Mouse (Mus musculus): ENCODE measurements around the gene Pds5a. TPM values are rescaled to one million over a fixed set of nuclear protein-coding genes. Genes with fewer than 3 reads are reported as not detected.

Pds5a gene
- total and polyA plus RNA-seq, 3 experiments, result 87.3 to 188 (median 88.0) TPM

DNA sequence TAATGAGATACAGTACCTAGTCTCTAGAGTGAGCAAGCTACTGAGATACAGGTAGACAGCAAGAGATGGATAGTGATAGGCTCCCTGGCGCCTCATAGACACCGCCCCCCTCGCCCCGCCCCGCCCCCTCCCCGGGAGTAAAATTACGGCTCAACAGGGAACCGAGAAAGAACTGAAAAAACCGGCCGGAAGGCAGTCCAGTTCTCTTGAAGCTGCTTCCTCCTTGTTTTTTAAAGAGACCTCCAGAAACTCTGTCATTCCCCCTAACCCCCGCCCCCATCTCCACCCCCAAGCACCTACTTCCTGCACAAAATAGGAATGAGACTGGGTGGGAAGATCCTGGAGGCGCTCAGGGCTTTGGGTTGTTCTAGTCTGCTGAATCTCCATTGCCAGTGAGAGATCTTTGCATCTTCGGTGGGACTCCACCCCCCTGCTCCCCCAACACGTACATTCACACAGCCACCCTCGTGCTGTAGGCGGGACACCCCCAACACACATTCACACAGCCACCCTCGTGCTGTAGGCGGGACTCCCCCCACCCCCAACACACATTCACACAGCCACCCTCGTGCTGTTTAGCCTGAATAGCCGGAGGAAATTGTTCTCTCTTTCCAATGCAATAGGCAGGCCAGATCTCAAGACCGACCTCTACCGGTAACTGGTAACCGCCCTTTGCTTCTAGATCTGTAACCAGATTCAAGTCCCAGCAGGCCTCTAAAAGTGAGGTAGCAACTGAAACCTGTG, 26.4 kb upstream of the Pds5a start:
- Histone ChIP-seq H3K9ac (ENCODE audit: control insufficient read depth, low read depth, low read length, poor library complexity, severe bottlenecking) (peak overlapping the region; percentile 82), H3K36me3 (ENCODE audit: control insufficient read depth in 1 of 2, insufficient read depth in 2 of 2, low read length in 2 of 2) (peaks cover 0 to 18% of the 10 kb centered on the region in 2 experiments; a peak in 2 of 4 replicates), H3K27ac (ENCODE audit: control insufficient read depth, low read depth, low read length) (peak overlapping the region; percentile 99), H3K9me3 (replicated peaks; ENCODE audit: insufficient read depth, low read length) (no peaks in the 10 kb centered on the region), H3K79me2 (ENCODE audit: control insufficient read depth, insufficient read depth, low read length, poor library complexity) (no peaks in the 10 kb centered on the region; the same call in 1 of the 2 replicates), H3K27me3 (ENCODE audit: control insufficient read depth in 1 of 2, insufficient read depth in 2 of 2, low read length in 2 of 2) (no peaks in the 10 kb centered on the region), H3K4me1 (ENCODE audit: control insufficient read depth in 1 of 2, insufficient read depth in 2 of 2, low read length in 2 of 2) (peaks cover 10 to 25% of the 10 kb centered on the region in 2 experiments), H3K4me3 (ENCODE audit: control insufficient read depth in 1 of 2, insufficient read depth in 1 of 2, low read depth in 2 of 2, low read length in 2 of 2) (peak overlapping the region; percentile 43 to 49)
- DNase-seq (ENCODE audit: low read depth, low spot score), result peak; percentile 95
- TF ChIP-seq ELF1 (IDR thresholded peaks at IDR 0.05; ENCODE audit: low read depth, low read length) (peak; percentile 72), TBP (IDR thresholded peaks at IDR 0.05; ENCODE audit: low read depth, low read length) (peak; percentile 36; the same call in 1 of the 2 replicates), MAX (IDR thresholded peaks at IDR 0.05; ENCODE audit: low read length) (peak; percentile 94), NRF1 (IDR thresholded peaks at IDR 0.05; ENCODE audit: insufficient read depth, low read depth, low read length, poor library complexity, severe bottlenecking) (no peak), ZMIZ1 (IDR thresholded peaks at IDR 0.05; ENCODE audit: low read depth, low read length) (0 out of 2 replicates have a peak, but pooled peaks have one; percentile 27), GABPA (IDR thresholded peaks at IDR 0.05; ENCODE audit: low read depth, low read length) (no peak), MYB (IDR thresholded peaks at IDR 0.05; ENCODE audit: low read depth, low read length) (no peak), ZC3H11A (IDR thresholded peaks at IDR 0.05; ENCODE audit: low read depth, low read length) (no peak), SMC3 (IDR thresholded peaks at IDR 0.05; ENCODE audit: low read depth, low read length) (no peak), USF1 (IDR thresholded peaks at IDR 0.05; ENCODE audit: low read depth, low read length) (no peak), ETS1 (IDR thresholded peaks at IDR 0.05; ENCODE audit: low read depth, low read length) (peak; percentile 18; the same call in 1 of the 2 replicates), CHD1 (IDR thresholded peaks at IDR 0.05; ENCODE audit: low read depth, low read length) (peak; percentile 26; the same call in 1 of the 2 replicates), POLR2AphosphoS2 (IDR thresholded peaks at IDR 0.05; ENCODE audit: low read length) (peak; percentile 81; the same call in 1 of the 2 replicates), POLR2AphosphoS5 (IDR thresholded peaks at IDR 0.05; ENCODE audit: borderline replicate concordance, low read depth, low read length) (no peak), KAT2A (conservative IDR thresholded peaks at IDR 0.05; ENCODE audit: low read depth, low read length) (no peak), JUND (IDR thresholded peaks at IDR 0.05; ENCODE audit: low read depth, low read length) (no peak), NELFE (IDR thresholded peaks at IDR 0.05; ENCODE audit: low read depth, low read length) (peak; percentile 65), USF2 (IDR thresholded peaks at IDR 0.05; ENCODE audit: borderline replicate concordance in 1 of 2, insufficient read depth in 1 of 2, low read depth in 1 of 2, low read length in 2 of 2) (no peak), UBTF (IDR thresholded peaks at IDR 0.05; ENCODE audit: borderline replicate concordance, insufficient read depth, low read depth, low read length) (no peak), POLR2A (IDR thresholded peaks at IDR 0.05; ENCODE audit: control insufficient read depth in 1 of 2, insufficient read depth in 1 of 2, low read depth in 1 of 2, low read length in 2 of 2, poor library complexity in 1 of 2) (peak; percentile 70 to 75; a peak in 3 of 4 replicates), MAZ (IDR thresholded peaks at IDR 0.05; ENCODE audit: low read depth, low read length) (no peak), MYC (IDR thresholded peaks at IDR 0.05; ENCODE audit: low read depth, low read length) (peak; percentile 92), MXI1 (IDR thresholded peaks at IDR 0.05; ENCODE audit: low read depth, low read length) (peak; percentile 89), CHD2 (IDR thresholded peaks at IDR 0.05; ENCODE audit: low read length) (no peak), CTCF (IDR thresholded peaks at IDR 0.05 in 2 of 3, conservative IDR thresholded peaks at IDR 0.05 in 1 of 3; ENCODE audit: control insufficient read depth in 1 of 3, insufficient read depth in 1 of 3, low read depth in 2 of 3, low read length in 3 of 3, poor library complexity in 1 of 3, severe bottlenecking in 1 of 3) (peak in 2 of 3 experiments; percentile 40; a peak in 4 of 6 replicates), E2F4 (IDR thresholded peaks at IDR 0.05; ENCODE audit: borderline replicate concordance, low read depth, low read length) (no peak), TAL1 (IDR thresholded peaks at IDR 0.05; ENCODE audit: low read length) (no peak), MAFK (IDR thresholded peaks at IDR 0.05; ENCODE audit: borderline replicate concordance, low read depth, low read length) (no peak), MEF2A (IDR thresholded peaks at IDR 0.05; ENCODE audit: extremely low read depth, insufficient replicate concordance, low read depth, low read length, poor library complexity, severe bottlenecking) (no peak), GATA1 (IDR thresholded peaks at IDR 0.05; ENCODE audit: low read depth, low read length) (no peak), BHLHE40 (IDR thresholded peaks at IDR 0.05; ENCODE audit: borderline replicate concordance, low read depth, low read length) (peak; percentile 43; the same call in 1 of the 2 replicates), TCF12 (IDR thresholded peaks at IDR 0.05; ENCODE audit: low read depth, low read length) (no peak), SIN3A (IDR thresholded peaks at IDR 0.05; ENCODE audit: low read length) (peak; percentile 86), EP300 (IDR thresholded peaks at IDR 0.05; ENCODE audit: low read depth in 1 of 2, low read length in 2 of 2) (peak in 1 of 2 experiments; percentile 36; a peak in 1 of 4 replicates), RAD21 (IDR thresholded peaks at IDR 0.05; ENCODE audit: low read depth, low read length) (no peak)

Data from MEL (cell line).